Mouse (Mus musculus) neural tube, embryonic 11.5 days (tissue): ENCODE data around the gene Abca13. TPM values are rescaled to one million over a fixed set of nuclear protein-coding genes. Genes with fewer than 3 reads are reported as not detected.

Source experiments
- ATAC-seq: fragments of 200-750 bp; cut with Nextera tagmentation; 2 replicates; pipeline ENCODE4 v1.8.0; 2017; ENCODE audit warnings: moderate number of reproducible peaks, mild to moderate bottlenecking, moderate TSS enrichment, moderate library complexity; ENCODE audit not compliant: insufficient read depth, low FRiP score, low TSS enrichment
- DNase-seq: peaks from one replicate; pipeline ENCODE4 v3.0.0-alpha.2; 2015; ENCODE audit warnings: low spot score
- H3K27ac ChIP-seq: fragments of 300-500 bp; sonication (generic); 2 replicates; pipeline ENCODE4 v1.5.1; 2014; ENCODE audit warnings: low read depth, mild to moderate bottlenecking, low read length
- H3K27me3 ChIP-seq: fragments of 300-500 bp; sonication (generic); 2 replicates; pipeline ENCODE4 v1.6.1; 2014; ENCODE audit warnings: mild to moderate bottlenecking, low read length, mixed read lengths; ENCODE audit not compliant: control insufficient read depth, insufficient read depth
- H3K36me3 ChIP-seq: fragments of 300-500 bp; sonication (generic); 2 replicates; pipeline ENCODE4 v1.6.1; 2014; ENCODE audit warnings: mild to moderate bottlenecking, low read length, moderate library complexity, mixed read lengths; ENCODE audit not compliant: control insufficient read depth, insufficient read depth
- H3K4me1 ChIP-seq: fragments of 300-500 bp; sonication (generic); 2 replicates; pipeline ENCODE4 v1.6.1; 2014; ENCODE audit warnings: low read length, mixed read lengths; ENCODE audit not compliant: control insufficient read depth, insufficient read depth
- H3K4me2 ChIP-seq: fragments of 300-500 bp; sonication (generic); 2 replicates; pipeline ENCODE4 v1.6.1; 2014; ENCODE audit warnings: low read depth, mild to moderate bottlenecking, moderate library complexity
- H3K4me3 ChIP-seq: fragments of 300-500 bp; sonication (generic); 2 replicates; pipeline ENCODE4 v1.5.1; 2014; ENCODE audit warnings: low read depth, low read length
- H3K9ac ChIP-seq: fragments of 300-500 bp; sonication (generic); 2 replicates; pipeline ENCODE4 v1.6.1; 2014; ENCODE audit warnings: mild to moderate bottlenecking, low read length
- H3K9me3 ChIP-seq: fragments of 300-500 bp; sonication (generic); 2 replicates; pipeline ENCODE4 v1.6.1; 2016; ENCODE audit warnings: low read length; ENCODE audit not compliant: control insufficient read depth
- WGBS: fragments of 180-500 bp; shearing (Covaris S2); extraction: QIAGEN DNeasy Blood & Tissue Kit; methylation state at CpG from one replicate; pipeline ENCODE4 v1.1.7; 2014; 5-methylcytosine and 5-hydroxymethylcytosine counted together
- polyA plus RNA-seq: library from polyadenylated mRNA; unstranded; fragments of >200 nt; fragmentation: Nextera tagmentation; extraction: Ambion mirVana; gene quantifications from 2 replicates; pipeline ENCODE4 v1.2.1, GENCODE M21; 2014

The Abca13 gene
- polyA plus RNA-seq, 1 experiment from 2014 or later: not detected

DNA sequence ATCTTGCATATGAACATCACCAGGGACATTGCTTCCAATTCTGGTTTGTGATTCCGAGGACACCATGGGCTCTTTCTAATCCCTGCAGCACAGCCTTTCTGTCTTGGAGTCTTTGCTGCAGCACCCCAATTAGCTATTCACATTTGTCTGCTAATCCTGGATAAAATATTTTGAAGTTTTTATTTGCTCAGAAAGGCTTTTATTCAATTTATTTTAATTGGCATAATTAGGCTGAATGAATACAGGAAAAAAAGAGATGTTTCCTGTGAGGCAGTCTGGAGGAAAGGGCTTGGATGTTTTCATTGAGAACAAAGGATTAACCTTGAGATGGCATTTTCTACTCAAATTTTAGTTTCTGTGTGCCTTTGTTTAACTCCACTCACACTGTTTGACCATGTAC is 428.2 kb downstream of the Abca13 start:
- no peak for DNase-seq
- no peak overlapping the region for H3K4me3 ChIP-seq
- no peaks in the 10 kb centered on the region for H3K4me1 ChIP-seq
- 71% methylated on average over 1 of the region's 1 CpGs for WGBS
- no peak for ATAC-seq
- no peak overlapping the region for H3K27ac ChIP-seq
- no peaks in the 10 kb centered on the region for H3K27me3 ChIP-seq
- no peaks in the 10 kb centered on the region for H3K9me3 ChIP-seq
- H3K36me3 ChIP-seq: no peaks in the 10 kb centered on the region
- H3K4me2 ChIP-seq: no peak overlapping the region
- no peak overlapping the region for H3K9ac ChIP-seq

DNA sequence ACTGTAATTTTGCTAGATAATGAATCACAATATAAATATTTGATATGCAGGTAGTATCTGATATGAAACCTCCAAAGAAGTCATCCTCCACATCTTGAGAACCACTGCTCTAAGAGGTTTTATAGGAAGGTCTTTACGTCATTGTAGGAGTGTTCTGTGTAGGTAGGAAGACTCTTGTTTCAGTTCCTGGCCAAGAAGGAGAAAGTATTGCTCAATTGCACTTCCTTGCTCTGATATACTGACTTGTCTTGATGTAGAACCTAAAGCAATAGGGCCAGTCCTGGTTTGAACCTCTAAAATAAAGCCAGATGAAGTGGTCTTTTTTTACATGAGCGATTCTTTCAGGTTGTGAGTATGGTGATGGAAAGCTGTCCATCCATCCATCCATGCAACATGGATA is 431.1 kb downstream of the Abca13 start:
- no peaks in the 10 kb centered on the region for H3K36me3 ChIP-seq
- H3K27ac ChIP-seq: no peak overlapping the region
- DNase-seq (no peak), ATAC-seq (no peak)
- no peak overlapping the region for H3K4me3 ChIP-seq
- H3K4me2 ChIP-seq: no peak overlapping the region
- whole genome bisulfite sequencing: 87% methylated on average over 2 of the region's 2 CpGs
- no peaks in the 10 kb centered on the region for H3K9me3 ChIP-seq
- no peaks in the 10 kb centered on the region for H3K27me3 ChIP-seq
- no peaks in the 10 kb centered on the region for H3K4me1 ChIP-seq
- H3K9ac ChIP-seq: no peak overlapping the region

DNA sequence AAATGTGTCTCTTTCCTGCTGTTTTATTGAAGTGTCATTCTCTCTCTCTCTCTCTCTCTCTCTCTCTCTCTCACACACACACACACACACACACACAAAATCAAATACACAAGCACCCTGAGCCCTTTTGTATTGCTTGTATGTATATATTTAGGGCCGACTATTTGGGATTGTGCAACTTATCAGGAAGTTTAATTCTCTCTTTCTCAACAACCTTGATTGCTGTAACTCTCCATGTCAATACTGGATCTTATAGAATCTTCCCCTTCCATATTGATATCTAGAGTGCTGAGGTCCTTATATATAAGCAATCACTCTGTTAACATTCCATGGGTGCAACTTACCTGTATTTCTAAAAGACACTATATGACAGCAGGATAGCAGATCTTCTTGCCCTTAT is 433.0 kb downstream of the Abca13 start:
- DNase-seq: no peak
- H3K4me1 ChIP-seq: no peaks in the 10 kb centered on the region
- H3K4me2 ChIP-seq: no peak overlapping the region
- no peaks in the 10 kb centered on the region for H3K27me3 ChIP-seq
- H3K36me3 ChIP-seq: no peaks in the 10 kb centered on the region
- no peak overlapping the region for H3K27ac ChIP-seq
- H3K9ac ChIP-seq: no peak overlapping the region
- 79% methylated on average over 1 of the region's 1 CpGs for WGBS
- no peak for ATAC-seq
- H3K9me3 ChIP-seq: no peaks in the 10 kb centered on the region
- H3K4me3 ChIP-seq: no peak overlapping the region

DNA sequence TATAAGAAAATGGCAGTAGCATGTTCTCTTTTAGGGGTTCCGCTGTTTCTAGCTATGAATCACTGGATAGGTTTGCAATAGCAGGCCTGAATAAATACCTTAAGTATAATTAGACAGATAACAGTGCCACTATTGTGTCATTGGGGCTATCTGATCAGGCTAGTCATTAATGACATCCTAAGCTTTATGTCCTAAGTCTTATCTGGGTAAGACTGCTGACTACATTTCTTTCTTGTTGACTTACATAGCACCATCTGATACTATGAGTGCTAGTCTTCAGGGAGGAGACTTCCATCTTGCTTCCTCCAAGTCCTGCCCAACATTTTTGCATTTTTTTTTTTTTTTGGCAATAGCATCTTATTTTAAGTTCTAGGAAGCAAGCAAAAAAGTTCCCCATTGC is 434.1 kb downstream of the Abca13 start:
- ATAC-seq (no peak), DNase-seq (no peak)
- no peaks in the 10 kb centered on the region for H3K36me3 ChIP-seq
- 83% methylated on average over 1 of the region's 1 CpGs for WGBS
- H3K9me3 ChIP-seq: no peaks in the 10 kb centered on the region
- H3K9ac ChIP-seq: no peak overlapping the region
- H3K4me3 ChIP-seq: no peak overlapping the region
- H3K27me3 ChIP-seq: no peaks in the 10 kb centered on the region
- H3K4me1 ChIP-seq: no peaks in the 10 kb centered on the region
- no peak overlapping the region for H3K4me2 ChIP-seq
- H3K27ac ChIP-seq: no peak overlapping the region

DNA sequence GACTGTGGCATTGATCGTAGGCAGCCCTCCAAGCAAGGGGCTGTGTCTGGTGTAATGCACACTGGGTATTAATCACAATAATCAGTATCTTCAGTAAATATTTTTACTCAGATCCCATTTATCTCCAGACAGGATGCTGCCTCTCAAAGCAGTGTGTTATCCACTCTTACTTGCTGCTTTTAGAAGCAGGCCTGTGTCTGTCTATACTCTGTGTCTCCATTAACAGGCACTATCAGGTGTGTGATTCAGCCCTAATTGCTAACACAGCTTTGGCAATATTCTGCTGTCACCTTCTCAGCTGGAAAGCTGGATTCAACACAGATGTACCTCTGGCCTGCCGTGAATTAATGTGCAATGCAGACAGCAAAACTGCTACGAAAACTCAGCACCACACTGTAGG is 455.5 kb downstream of the Abca13 start:
- Histone ChIP-seq H3K36me3 (no peaks in the 10 kb centered on the region), H3K4me3 (no peak overlapping the region), H3K4me1 (no peaks in the 10 kb centered on the region), H3K27me3 (no peaks in the 10 kb centered on the region), H3K4me2 (no peak overlapping the region), H3K9ac (no peak overlapping the region), H3K27ac (no peak overlapping the region), H3K9me3 (no peaks in the 10 kb centered on the region)
- 83% methylated on average over 3 of the region's 3 CpGs for WGBS
- ATAC-seq (no peak), DNase-seq (no peak)

DNA sequence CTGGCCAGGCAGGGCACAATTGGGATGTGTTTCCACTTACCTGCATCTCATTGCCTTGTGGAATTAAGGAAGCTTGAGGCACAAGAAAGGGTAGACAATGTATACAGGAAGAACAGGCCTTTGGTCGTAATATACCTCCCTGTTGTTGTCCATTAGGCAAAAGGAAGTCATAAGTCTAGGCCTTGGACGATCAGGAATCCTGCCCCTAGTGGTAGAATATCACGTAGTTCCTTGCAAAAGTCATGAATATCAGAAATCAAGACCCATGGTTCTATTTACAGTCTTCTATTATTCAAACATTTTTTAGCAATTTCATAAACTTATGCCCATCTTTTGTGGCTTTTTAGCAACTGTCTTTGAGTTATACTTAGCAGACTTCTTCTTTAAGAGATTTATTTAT is 456.2 kb downstream of the Abca13 start:
- H3K9ac ChIP-seq: no peak overlapping the region
- no peaks in the 10 kb centered on the region for H3K27me3 ChIP-seq
- H3K4me2 ChIP-seq: no peak overlapping the region
- H3K36me3 ChIP-seq: no peaks in the 10 kb centered on the region
- H3K9me3 ChIP-seq: no peaks in the 10 kb centered on the region
- no peak overlapping the region for H3K4me3 ChIP-seq
- ATAC-seq (no peak), DNase-seq (no peak)
- 73% methylated on average over 3 of the region's 3 CpGs for WGBS
- no peak overlapping the region for H3K27ac ChIP-seq
- no peaks in the 10 kb centered on the region for H3K4me1 ChIP-seq

DNA sequence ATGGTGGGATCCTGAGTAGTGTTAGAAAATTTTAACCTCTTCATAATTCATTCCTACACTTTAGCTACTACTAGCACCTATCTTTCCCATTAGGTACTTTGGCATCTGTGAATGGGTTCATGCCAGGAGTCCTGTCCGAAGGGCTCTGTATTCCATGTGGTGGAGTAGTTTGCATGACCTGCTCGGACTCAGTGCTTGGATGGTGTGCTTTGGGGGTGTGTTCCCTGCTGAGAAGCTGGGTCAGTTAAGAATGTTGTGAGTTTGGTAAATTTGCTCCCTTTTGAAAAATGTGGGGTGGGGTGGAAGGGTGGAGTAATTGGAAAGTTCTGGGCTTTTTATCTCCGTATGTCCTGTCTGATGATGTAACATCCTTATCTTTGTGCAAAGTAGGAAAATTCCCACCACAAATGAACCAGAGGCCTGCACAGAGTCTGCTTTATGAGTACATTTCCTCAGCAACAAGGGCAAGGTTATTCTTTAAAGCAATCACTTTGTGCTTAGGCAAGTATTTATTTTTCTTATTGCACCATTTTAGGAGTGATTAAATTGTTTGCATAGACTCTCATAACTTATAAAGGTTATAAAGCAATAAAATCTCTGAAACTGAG is 475.0 kb downstream of the Abca13 start:
- Histone ChIP-seq H3K9me3 (no peaks in the 10 kb centered on the region), H3K9ac (no peak overlapping the region), H3K4me1 (no peaks in the 10 kb centered on the region), H3K36me3 (no peaks in the 10 kb centered on the region), H3K27me3 (no peaks in the 10 kb centered on the region), H3K4me2 (no peak overlapping the region), H3K27ac (no peak overlapping the region), H3K4me3 (no peak overlapping the region)
- DNase-seq (no peak), ATAC-seq (no peak)
- WGBS: 84% methylated on average over 3 of the region's 3 CpGs

DNA sequence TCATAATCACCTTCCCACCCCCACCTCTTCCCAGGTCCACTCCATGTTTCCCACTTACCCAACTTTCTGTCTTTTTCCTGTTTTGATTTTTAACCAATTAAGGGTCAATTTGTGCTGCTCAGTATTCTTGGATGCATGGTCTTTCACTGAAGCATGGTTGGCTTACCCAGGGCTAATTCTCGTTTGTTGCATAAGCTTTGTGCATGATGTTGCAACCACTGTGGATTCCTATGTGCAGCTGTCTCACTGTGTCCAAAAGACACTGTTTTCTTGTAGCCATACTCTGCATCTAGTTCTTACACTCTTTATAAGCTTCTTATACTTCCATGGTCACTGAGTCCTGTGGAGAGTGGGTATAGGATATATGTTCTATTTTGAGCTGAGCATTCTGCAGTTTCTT is 477.7 kb downstream of the Abca13 start:
- no peak overlapping the region for H3K4me2 ChIP-seq
- H3K27me3 ChIP-seq: no peaks in the 10 kb centered on the region
- H3K4me1 ChIP-seq: no peaks in the 10 kb centered on the region
- no peak overlapping the region for H3K4me3 ChIP-seq
- H3K27ac ChIP-seq: no peak overlapping the region
- DNase-seq: no peak
- H3K9me3 ChIP-seq: no peaks in the 10 kb centered on the region
- no peak overlapping the region for H3K9ac ChIP-seq
- ATAC-seq: no peak
- WGBS: 79% methylated on average over 1 of the region's 1 CpGs
- H3K36me3 ChIP-seq: no peaks in the 10 kb centered on the region

DNA sequence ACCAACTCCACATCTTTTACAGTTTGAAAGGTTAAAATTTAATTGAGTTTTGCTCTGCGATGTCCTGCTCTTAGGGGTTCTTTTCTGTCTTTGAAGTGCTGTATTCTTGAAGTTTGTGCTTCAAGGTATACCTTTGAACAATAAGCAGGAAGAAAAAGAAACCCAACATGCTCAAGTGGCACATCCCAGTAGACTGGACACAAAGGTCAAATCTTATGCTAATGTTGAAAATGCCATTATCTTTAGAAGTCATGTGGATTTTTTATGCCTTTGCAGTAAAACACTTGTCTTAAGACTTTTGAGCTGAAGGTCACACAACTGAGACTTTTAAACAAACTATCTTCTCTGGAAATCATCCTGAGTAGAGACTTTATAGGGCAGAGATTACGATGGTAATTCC is 493.2 kb downstream of the Abca13 start:
- no peaks in the 10 kb centered on the region for H3K9me3 ChIP-seq
- H3K4me2 ChIP-seq: no peak overlapping the region
- H3K4me3 ChIP-seq: no peak overlapping the region
- H3K9ac ChIP-seq: no peak overlapping the region
- H3K27ac ChIP-seq: no peak overlapping the region
- DNase-seq (no peak), ATAC-seq (no peak)
- WGBS: 95% methylated on average over 2 of the region's 2 CpGs
- no peaks in the 10 kb centered on the region for H3K27me3 ChIP-seq
- no peaks in the 10 kb centered on the region for H3K4me1 ChIP-seq
- no peaks in the 10 kb centered on the region for H3K36me3 ChIP-seq
